Mouse (Mus musculus): Measurements from ENCODE around the gene Ppp4r3b. TPM values are rescaled to one million over a fixed set of nuclear protein-coding genes. Genes with fewer than 3 reads are reported as not detected.

Gene Ppp4r3b
- polyA plus RNA-seq, 1 experiment from 2014 or later, result 111 TPM

- no peak overlapping the region for H3K4me3 ChIP-seq
- no peak overlapping the region for H3K4me2 ChIP-seq
- no peaks in the 10 kb centered on the region for H3K9me3 ChIP-seq
- 97% methylated on average over 1 of the region's 1 CpGs for WGBS
- no peaks in the 10 kb centered on the region for H3K4me1 ChIP-seq
- no peak overlapping the region for H3K9ac ChIP-seq
- peaks cover 20% of the 10 kb centered on the region for H3K36me3 ChIP-seq
- no peak for ATAC-seq (ENCODE audit: insufficient number of reproducible peaks, insufficient read depth, low FRiP score, low TSS enrichment, low read depth)
- H3K27ac ChIP-seq, result no peak overlapping the region
- H3K27me3 ChIP-seq, result no peaks in the 10 kb centered on the region
Measured at GRCm38 (mm10) chr11:29239353-29239752, 66.7 kb downstream of the Ppp4r3b start.

GRCm38 (mm10) chr11:29241961-29242360, 69.3 kb downstream of the Ppp4r3b start:
- no peak overlapping the region for H3K27ac ChIP-seq
- WGBS, result 84% methylated on average over 4 of the region's 4 CpGs
- peaks cover 13% of the 10 kb centered on the region for H3K4me1 ChIP-seq
- no peaks in the 10 kb centered on the region for H3K27me3 ChIP-seq
- H3K36me3 ChIP-seq, result peaks cover 20% of the 10 kb centered on the region
- no peak overlapping the region for H3K4me3 ChIP-seq
- ATAC-seq (ENCODE audit: insufficient number of reproducible peaks, insufficient read depth, low FRiP score, low TSS enrichment, low read depth), result no peak
- H3K9me3 ChIP-seq, result no peaks in the 10 kb centered on the region
- no peak overlapping the region for H3K4me2 ChIP-seq
- H3K9ac ChIP-seq, result no peak overlapping the region

- no peak overlapping the region for H3K27ac ChIP-seq
- WGBS, result 74% methylated on average over 4 of the region's 4 CpGs
- ATAC-seq (ENCODE audit: insufficient number of reproducible peaks, insufficient read depth, low FRiP score, low TSS enrichment, low read depth), result no peak
- peak overlapping the region; percentile 81 for H3K4me3 ChIP-seq
- no peaks in the 10 kb centered on the region for H3K27me3 ChIP-seq
- H3K4me1 ChIP-seq, result peaks cover 13% of the 10 kb centered on the region
- peak overlapping the region; percentile 82 for H3K4me2 ChIP-seq
- H3K9ac ChIP-seq, result peak overlapping the region; percentile 79
- H3K36me3 ChIP-seq, result peaks cover 20% of the 10 kb centered on the region
- no peaks in the 10 kb centered on the region for H3K9me3 ChIP-seq
Measured at GRCm38 (mm10) chr11:29245988-29246387, 73.3 kb downstream of the Ppp4r3b start.

- H3K4me3 ChIP-seq, result peak within 1 kb of the TSS; percentile 81
- peak within 1 kb of the TSS; percentile 68; the same call in 1 of the 2 replicates for H3K27ac ChIP-seq
- WGBS, result under 1% methylated on average over 53 of the region's 53 CpGs
- no peaks in the 10 kb centered on the region for H3K27me3 ChIP-seq
- peak; percentile 100 for ATAC-seq (ENCODE audit: insufficient number of reproducible peaks, insufficient read depth, low FRiP score, low TSS enrichment, low read depth)
- H3K4me2 ChIP-seq, result peak within 1 kb of the TSS; percentile 82
- no peaks in the 10 kb centered on the region for H3K9me3 ChIP-seq
- H3K9ac ChIP-seq, result peak within 1 kb of the TSS; percentile 79
- peaks cover 13% of the 10 kb centered on the region for H3K4me1 ChIP-seq
- peaks cover 14% of the 10 kb centered on the region for H3K36me3 ChIP-seq
Measured at GRCm38 (mm10) chr11:29246883-29247650, 74.4 kb downstream of the Ppp4r3b start, which contains the start of gene Cfap36. Gene Cfap36, minus strand, starts transcription at chr11:29247409.

GRCm38 (mm10) chr11:29247725-29248124, 75.0 kb downstream of the Ppp4r3b start:
- no peak overlapping the region for H3K9ac ChIP-seq
- H3K27me3 ChIP-seq, result no peaks in the 10 kb centered on the region
- WGBS, result 94% methylated on average over 1 of the region's 1 CpGs
- peaks cover 13% of the 10 kb centered on the region for H3K4me1 ChIP-seq
- H3K4me3 ChIP-seq, result peak overlapping the region; percentile 81
- no peaks in the 10 kb centered on the region for H3K9me3 ChIP-seq
- H3K4me2 ChIP-seq, result peak overlapping the region; percentile 53
- 0 out of 2 replicates have a peak, but pooled peaks cover 7% of the 10 kb centered on the region for H3K36me3 ChIP-seq
- ATAC-seq (ENCODE audit: insufficient number of reproducible peaks, insufficient read depth, low FRiP score, low TSS enrichment, low read depth), result no peak
- H3K27ac ChIP-seq, result no peak overlapping the region

- 94% methylated on average over 5 of the region's 5 CpGs for whole genome bisulfite sequencing
- Histone ChIP-seq H3K36me3 (0 out of 2 replicates have a peak, but pooled peaks cover 3% of the 10 kb centered on the region), H3K27me3 (no peaks in the 10 kb centered on the region), H3K4me1 (peaks cover 13% of the 10 kb centered on the region), H3K27ac (no peak overlapping the region), H3K4me2 (no peak overlapping the region), H3K9ac (no peak overlapping the region), H3K9me3 (peaks cover 3% of the 10 kb centered on the region; the same call in 1 of the 2 replicates), H3K4me3 (no peak overlapping the region)
- ATAC-seq (ENCODE audit: insufficient number of reproducible peaks, insufficient read depth, low FRiP score, low TSS enrichment, low read depth), result no peak
Measured at GRCm38 (mm10) chr11:29248386-29248785, 75.7 kb downstream of the Ppp4r3b start.

- H3K4me1 ChIP-seq, result no peaks in the 10 kb centered on the region
- H3K9me3 ChIP-seq, result peaks cover 3% of the 10 kb centered on the region; the same call in 1 of the 2 replicates
- ATAC-seq (ENCODE audit: insufficient number of reproducible peaks, insufficient read depth, low FRiP score, low TSS enrichment, low read depth), result no peak
- no peaks in the 10 kb centered on the region for H3K27me3 ChIP-seq
- WGBS, result 79% methylated on average over 1 of the region's 1 CpGs
- H3K4me2 ChIP-seq, result no peak overlapping the region
- H3K9ac ChIP-seq, result no peak overlapping the region
- H3K36me3 ChIP-seq, result no peaks in the 10 kb centered on the region
- no peak overlapping the region for H3K27ac ChIP-seq
- H3K4me3 ChIP-seq, result no peak overlapping the region
Measured at GRCm38 (mm10) chr11:29254643-29255042, 82.0 kb downstream of the Ppp4r3b start.

GRCm38 (mm10) chr11:29267824-29268223, 95.1 kb downstream of the Ppp4r3b start:
- Histone ChIP-seq H3K4me3 (no peak overlapping the region), H3K9ac (no peak overlapping the region), H3K27ac (no peak overlapping the region), H3K36me3 (no peaks in the 10 kb centered on the region), H3K9me3 (no peaks in the 10 kb centered on the region), H3K27me3 (no peaks in the 10 kb centered on the region), H3K4me1 (no peaks in the 10 kb centered on the region), H3K4me2 (no peak overlapping the region)
- ATAC-seq (ENCODE audit: insufficient number of reproducible peaks, insufficient read depth, low FRiP score, low TSS enrichment, low read depth), result no peak
- 27% methylated on average over 3 of the region's 3 CpGs for WGBS

Other genes starting within 250 kb of the Ppp4r3b start
- gene Pnpt1, start 42.1 kb upstream of the Ppp4r3b start, polyA plus RNA-seq (2015; fragmentation: Nextera tagmentation; extraction: Ambion mirVana), result 37.8 and 38.2 TPM in 2 replicates
- 66.4 and 66.6 TPM in 2 replicates for gene Cfap36, start 74.5 kb downstream of the Ppp4r3b start, polyA plus RNA-seq (2015; fragmentation: Nextera tagmentation; extraction: Ambion mirVana)
- 48.2 and 50.6 TPM in 2 replicates for gene Ccdc88a, start 200.8 kb downstream of the Ppp4r3b start, polyA plus RNA-seq (2015; fragmentation: Nextera tagmentation; extraction: Ambion mirVana)